Mouse (Mus musculus) limb, embryonic 12.5 days (tissue): ENCODE results near the gene Mmp14. TPM values are rescaled to one million over a fixed set of nuclear protein-coding genes. Genes with fewer than 3 reads are reported as not detected.

ENCODE experiments used
- ATAC-seq: fragments of 200-750 bp; cut with Nextera tagmentation; 2 replicates; pipeline ENCODE4 v1.8.0; 2017; ENCODE audit warnings: low read depth, moderate TSS enrichment; ENCODE audit not compliant: insufficient number of reproducible peaks, insufficient read depth, low FRiP score, low TSS enrichment
- H3K27ac ChIP-seq: fragments of 300-500 bp; sonication (generic); 2 replicates; pipeline ENCODE4 v1.5.1; 2016; ENCODE audit warnings: mild to moderate bottlenecking, moderate library complexity
- H3K27me3 ChIP-seq: fragments of 300-500 bp; sonication (generic); 2 replicates; pipeline ENCODE4 v1.6.1; 2016; ENCODE audit warnings: mild to moderate bottlenecking, moderate library complexity
- H3K36me3 ChIP-seq: fragments of 300-500 bp; sonication (generic); 2 replicates; pipeline ENCODE4 v1.6.1; 2016; ENCODE audit warnings: mild to moderate bottlenecking, moderate library complexity
- H3K4me1 ChIP-seq: fragments of 300-500 bp; sonication (generic); replicated peaks from 2 replicates; pipeline ENCODE4 v1.6.1; 2016
- H3K4me2 ChIP-seq: fragments of 300-500 bp; sonication (generic); 2 replicates; pipeline ENCODE4 v1.6.1; 2016; ENCODE audit warnings: mild to moderate bottlenecking, moderate library complexity
- H3K4me3 ChIP-seq: fragments of 300-500 bp; sonication (generic); replicated peaks from 2 replicates; pipeline ENCODE4 v1.5.1; 2016; ENCODE audit warnings: mild to moderate bottlenecking
- H3K9ac ChIP-seq: fragments of 300-500 bp; sonication (generic); replicated peaks from 2 replicates; pipeline ENCODE4 v1.6.1; 2016; ENCODE audit warnings: mild to moderate bottlenecking, moderate library complexity
- H3K9me3 ChIP-seq: fragments of 300-500 bp; sonication (generic); 2 replicates; pipeline ENCODE4 v1.6.1; 2016; ENCODE audit warnings: mild to moderate bottlenecking, moderate library complexity
- WGBS: fragments of 180-500 bp; shearing (Covaris S2); methylation state at CpG from one replicate; pipeline ENCODE4 v1.1.7; 2016; 5-methylcytosine and 5-hydroxymethylcytosine counted together
- polyA plus RNA-seq: library from polyadenylated mRNA; unstranded; fragments of >200 nt; fragmentation: Nextera tagmentation; extraction: Ambion mirVana; gene quantifications from 2 replicates; pipeline ENCODE4 v1.2.1, GENCODE M21; 2016

The Mmp14 gene
- polyA plus RNA-seq, 1 experiment from 2014 or later, result 149 TPM

DNA sequence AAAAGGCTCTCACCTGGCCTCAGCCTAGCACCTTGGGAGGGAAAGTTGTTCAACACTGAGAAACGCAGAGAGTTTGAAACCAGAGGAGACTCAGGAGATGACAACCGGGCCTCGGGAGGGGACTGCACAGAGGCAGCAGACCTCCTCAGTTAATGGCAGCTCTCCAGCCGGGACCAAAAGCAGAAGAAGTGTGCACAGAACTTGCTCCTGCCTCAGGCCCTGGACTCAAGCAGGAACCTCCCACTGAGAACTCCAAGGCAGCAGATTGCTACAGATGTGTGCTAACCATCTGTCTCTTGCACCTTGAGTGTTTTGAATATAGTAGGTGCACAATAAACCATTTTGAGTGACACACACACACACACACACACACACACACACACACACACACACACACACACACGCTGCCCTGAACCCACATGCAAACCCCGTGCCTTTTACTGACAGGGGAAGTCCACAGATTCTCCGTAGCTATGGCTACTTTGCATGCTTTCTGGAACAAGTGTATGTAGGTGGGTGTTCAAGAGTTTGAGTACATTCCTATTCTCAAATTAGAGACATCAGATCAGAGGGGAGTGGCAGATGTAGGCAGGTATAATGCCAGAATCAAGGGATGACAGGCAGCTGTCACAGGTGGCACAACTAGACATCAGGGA is 33.4 kb upstream of the Mmp14 start:
- no peak for ATAC-seq
- Histone ChIP-seq H3K27ac (no peak overlapping the region), H3K4me1 (peaks cover 3% of the 10 kb centered on the region; the same call in 1 of the 2 replicates), H3K4me2 (no peak overlapping the region), H3K9me3 (0 out of 2 replicates have a peak, but pooled peaks cover 5% of the 10 kb centered on the region), H3K27me3 (no peaks in the 10 kb centered on the region), H3K36me3 (no peaks in the 10 kb centered on the region), H3K9ac (no peak overlapping the region), H3K4me3 (no peak overlapping the region)
- WGBS, result 61% methylated on average over 7 of the region's 7 CpGs

- Histone ChIP-seq H3K9ac (no peak overlapping the region), H3K27me3 (no peaks in the 10 kb centered on the region), H3K4me3 (no peak overlapping the region), H3K4me1 (peaks cover 3% of the 10 kb centered on the region; the same call in 1 of the 2 replicates), H3K27ac (no peak overlapping the region), H3K4me2 (no peak overlapping the region), H3K9me3 (0 out of 2 replicates have a peak, but pooled peaks cover 5% of the 10 kb centered on the region), H3K36me3 (no peaks in the 10 kb centered on the region)
- no peak for ATAC-seq
- WGBS, result 69% methylated on average over 7 of the region's 7 CpGs
These were observed 32.9 kb upstream of the Mmp14 start for GRCm38 (mm10) chr14:54398528-54398916.

DNA sequence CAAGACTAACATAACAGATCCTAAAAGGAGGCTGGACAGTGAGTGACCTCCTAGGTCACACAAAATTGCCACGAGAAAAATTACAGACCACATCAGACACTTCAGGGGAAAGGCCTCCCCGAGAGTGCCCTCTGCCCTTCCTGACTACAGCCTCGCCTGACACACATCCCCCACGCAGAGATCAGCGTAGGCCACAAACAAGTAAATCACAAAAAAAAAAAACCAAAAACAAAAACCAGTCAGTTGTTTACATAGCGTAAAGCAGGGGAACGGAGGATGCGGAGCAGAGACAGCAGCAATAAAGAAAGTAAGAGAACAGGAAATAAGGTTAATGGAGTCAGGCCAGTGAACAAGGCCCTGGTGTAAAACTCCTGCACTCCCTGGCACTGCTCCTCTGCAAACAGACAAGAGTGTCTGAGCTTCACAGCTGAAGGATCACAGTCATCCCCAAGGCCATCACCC is 32.5 kb upstream of the Mmp14 start:
- Histone ChIP-seq H3K36me3 (no peaks in the 10 kb centered on the region), H3K4me2 (no peak overlapping the region), H3K9ac (no peak overlapping the region), H3K27ac (no peak overlapping the region), H3K27me3 (no peaks in the 10 kb centered on the region), H3K4me3 (no peak overlapping the region), H3K4me1 (peaks cover 3% of the 10 kb centered on the region; the same call in 1 of the 2 replicates), H3K9me3 (0 out of 2 replicates have a peak, but pooled peaks cover 5% of the 10 kb centered on the region)
- no peak for ATAC-seq
- 19% methylated on average over 8 of the region's 8 CpGs for WGBS

DNA sequence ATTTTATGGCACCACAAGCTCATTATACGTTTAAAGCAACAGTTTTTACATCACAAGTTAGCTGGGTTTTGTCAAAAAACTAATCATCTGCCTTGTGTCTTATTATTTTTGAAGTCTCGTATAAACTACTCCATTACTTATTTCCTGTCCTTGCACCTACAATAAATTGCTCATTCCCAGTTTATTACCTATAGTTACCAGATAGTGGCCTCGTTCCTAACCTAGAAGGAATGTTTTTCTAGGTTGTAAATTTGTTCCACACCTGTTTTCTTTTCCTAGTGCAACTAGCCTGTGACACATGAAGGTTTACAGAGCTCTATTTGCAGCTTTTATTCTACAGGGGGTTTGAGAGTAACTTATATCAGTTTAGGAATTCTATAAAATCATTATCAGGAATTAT is 29.7 kb upstream of the Mmp14 start:
- no peaks in the 10 kb centered on the region for H3K9me3 ChIP-seq
- no peak overlapping the region for H3K4me2 ChIP-seq
- WGBS, result 11% methylated on average over 3 of the region's 3 CpGs

GRCm38 (mm10) chr14:54408336-54409056 is 22.9 kb upstream of the Mmp14 start:
- no peak overlapping the region for H3K27ac ChIP-seq
- no peak overlapping the region for H3K4me3 ChIP-seq
- no peak overlapping the region for H3K9ac ChIP-seq
- 86% methylated on average over 25 of the region's 25 CpGs for WGBS
- H3K9me3 ChIP-seq, result no peaks in the 10 kb centered on the region
- no peaks in the 10 kb centered on the region for H3K27me3 ChIP-seq
- no peak for ATAC-seq
- H3K4me2 ChIP-seq, result no peak overlapping the region
- no peaks in the 10 kb centered on the region for H3K36me3 ChIP-seq
- peaks cover 9% of the 10 kb centered on the region; the same call in 1 of the 2 replicates for H3K4me1 ChIP-seq

More for the DNA sequence above, 29.7 kb upstream of the Mmp14 start:
- no peaks in the 10 kb centered on the region for H3K27me3 ChIP-seq
- no peaks in the 10 kb centered on the region for H3K36me3 ChIP-seq
- no peak for ATAC-seq
- H3K4me3 ChIP-seq, result no peak overlapping the region
- H3K27ac ChIP-seq, result no peak overlapping the region
- peaks cover 6% of the 10 kb centered on the region; the same call in 1 of the 2 replicates for H3K4me1 ChIP-seq
- H3K9ac ChIP-seq, result no peak overlapping the region

DNA sequence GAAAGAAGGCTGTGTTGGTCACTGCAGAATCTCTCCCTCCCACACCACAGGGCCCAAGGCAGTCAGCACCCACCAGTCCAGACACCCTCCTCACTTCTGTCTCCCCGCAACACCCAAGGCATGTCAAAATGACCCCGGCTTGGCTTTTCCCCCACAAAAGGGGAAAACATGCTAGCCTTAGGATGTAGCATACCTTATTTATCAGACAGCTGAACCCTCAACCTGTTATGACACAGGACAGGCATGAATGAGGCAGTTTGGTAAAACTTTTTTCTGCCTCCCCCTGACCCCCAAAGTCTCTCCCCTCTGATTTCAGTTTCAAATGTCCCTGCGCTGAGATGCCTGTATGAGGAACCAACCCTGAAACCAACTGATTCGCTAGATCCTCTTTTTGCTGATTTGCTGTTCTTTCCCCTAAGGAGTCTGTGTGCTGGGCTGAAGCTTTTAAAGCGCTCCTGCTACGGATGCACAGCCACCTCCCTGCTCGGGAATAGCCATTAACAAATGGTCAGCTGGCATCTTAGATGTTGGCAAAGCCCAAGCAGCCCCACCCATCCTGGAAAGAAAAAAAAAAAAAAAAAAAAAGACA is 22.3 kb upstream of the Mmp14 start:
- H3K9me3 ChIP-seq, result no peaks in the 10 kb centered on the region
- H3K27me3 ChIP-seq, result no peaks in the 10 kb centered on the region
- no peak overlapping the region for H3K9ac ChIP-seq
- 71% methylated on average over 7 of the region's 7 CpGs for WGBS
- H3K36me3 ChIP-seq, result no peaks in the 10 kb centered on the region
- peaks cover 16% of the 10 kb centered on the region for H3K4me1 ChIP-seq
- H3K4me2 ChIP-seq, result no peak overlapping the region
- no peak overlapping the region for H3K27ac ChIP-seq
- H3K4me3 ChIP-seq, result no peak overlapping the region
- ATAC-seq, result no peak

- Histone ChIP-seq H3K27me3 (no peaks in the 10 kb centered on the region), H3K27ac (0 out of 2 replicates have a peak overlapping the region, but pooled peaks have one; percentile 53), H3K4me1 (peaks cover 17% of the 10 kb centered on the region), H3K9ac (peak overlapping the region; percentile 34; the same call in 1 of the 2 replicates), H3K9me3 (no peaks in the 10 kb centered on the region), H3K4me2 (no peak overlapping the region), H3K4me3 (no peak overlapping the region), H3K36me3 (no peaks in the 10 kb centered on the region)
- ATAC-seq, result no peak
- WGBS, result 50% methylated on average over 17 of the region's 17 CpGs
These were observed 21.2 kb upstream of the Mmp14 start for GRCm38 (mm10) chr14:54409980-54410810.

GRCm38 (mm10) chr14:54412000-54412576 is 19.3 kb upstream of the Mmp14 start:
- H3K9ac ChIP-seq, result no peak overlapping the region
- no peaks in the 10 kb centered on the region for H3K9me3 ChIP-seq
- H3K4me2 ChIP-seq, result no peak overlapping the region
- no peak overlapping the region for H3K27ac ChIP-seq
- ATAC-seq, result no peak
- peaks cover 6% of the 10 kb centered on the region for H3K27me3 ChIP-seq
- H3K36me3 ChIP-seq, result no peaks in the 10 kb centered on the region
- H3K4me3 ChIP-seq, result no peak overlapping the region
- WGBS, result 56% methylated on average over 9 of the region's 9 CpGs
- H3K4me1 ChIP-seq, result peaks cover 23% of the 10 kb centered on the region

- Histone ChIP-seq H3K9ac (no peak overlapping the region), H3K9me3 (no peaks in the 10 kb centered on the region), H3K4me3 (no peak overlapping the region), H3K27me3 (peaks cover 12% of the 10 kb centered on the region), H3K36me3 (no peaks in the 10 kb centered on the region), H3K27ac (0 out of 2 replicates have a peak overlapping the region, but pooled peaks have one; percentile 29), H3K4me1 (peaks cover 29% of the 10 kb centered on the region), H3K4me2 (peak overlapping the region; percentile 17; the same call in 1 of the 2 replicates)
- ATAC-seq, result no peak
- WGBS, result 56% methylated on average over 2 of the region's 2 CpGs
These were observed 18.7 kb upstream of the Mmp14 start for GRCm38 (mm10) chr14:54412629-54413170.
